Mouse (Mus musculus) left cerebral cortex, adult 11 months (tissue): ENCODE measurements at regions not wholly inside any gene's neighbourhood (a gene's known extent, or its start where the extent isn't known, plus 50 kb on each side); places are given as distances from the start of the nearest gene placed in this dataset.
A peak's percentile ranks its signal among the peaks of the same experiment; 100 is the strongest.

ENCODE experiments used
- DNase-seq: peaks from one replicate; pipeline ENCODE4 v3.0.0; 2022; ENCODE audit warnings: low spot score

DNA sequence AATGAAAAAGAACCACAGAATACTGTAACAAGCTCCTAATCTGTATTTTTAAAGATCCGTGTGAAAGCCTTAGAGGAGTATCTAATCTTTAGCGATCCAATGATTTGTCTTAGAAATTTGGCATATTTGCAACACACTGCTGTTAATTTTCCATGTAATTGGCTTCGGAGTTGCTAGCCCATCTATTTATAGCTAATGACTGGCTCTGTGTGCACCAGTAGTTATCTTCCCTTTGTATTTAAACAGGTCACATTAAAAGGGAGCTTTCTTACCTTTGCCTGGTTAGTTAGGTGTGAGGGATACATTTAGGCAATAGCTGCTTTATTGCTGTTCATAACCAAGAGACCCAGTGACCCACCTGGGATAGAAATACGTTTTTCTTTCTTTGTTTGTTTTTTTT is 256.3 kb upstream of the Mme start:
- DNase-seq: no peak

- no peak for DNase-seq
Measured at GRCm38 (mm10) chr3:62976906-62977305, 264.4 kb upstream of the Mme start.

DNA sequence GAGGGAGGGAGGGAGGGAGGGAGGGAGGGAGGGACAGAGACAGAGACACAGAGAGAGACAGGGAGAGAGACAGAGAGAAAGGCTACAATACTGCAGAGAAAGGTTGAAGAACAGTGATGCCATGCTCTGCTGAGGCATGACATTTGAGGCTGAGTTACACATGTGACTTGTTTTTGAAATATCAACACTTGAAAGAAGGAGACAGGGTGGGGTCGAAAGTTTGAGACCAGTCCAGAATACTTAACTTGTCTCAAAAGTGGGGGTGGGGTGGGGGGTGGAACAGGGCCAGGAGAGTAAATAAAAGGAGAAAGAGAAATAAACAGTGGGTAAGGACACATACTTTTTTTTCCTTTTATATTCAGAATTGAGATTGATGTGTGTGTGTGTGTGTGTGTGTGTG is 278.1 kb upstream of the Mme start:
- DNase-seq: no peak

- DNase-seq: no peak
Measured at GRCm38 (mm10) chr3:62962608-62963007, 278.7 kb upstream of the Mme start.

GRCm38 (mm10) chr3:62945356-62945755 is 296.0 kb upstream of the Mme start:
- no peak for DNase-seq

DNA sequence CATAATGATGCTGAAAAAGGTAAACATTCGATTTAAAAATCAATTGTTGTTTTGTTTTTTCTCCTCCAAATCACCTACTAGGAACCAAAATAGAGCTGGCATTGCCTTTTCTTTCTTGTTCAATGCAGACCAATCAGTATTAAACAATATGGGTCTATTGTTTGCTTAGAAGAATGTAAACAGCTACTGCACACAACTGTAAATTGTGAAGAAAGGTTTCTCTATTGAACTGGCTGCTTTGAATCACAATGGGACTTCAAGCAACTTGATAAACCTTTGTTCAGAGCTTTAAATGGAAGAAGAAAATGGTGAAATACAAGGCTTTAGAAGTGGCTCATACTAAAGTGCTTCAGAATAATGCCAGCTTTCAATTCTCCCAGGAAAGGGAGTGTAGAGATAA is 302.7 kb upstream of the Mme start:
- DNase-seq: no peak

GRCm38 (mm10) chr3:62924441-62924840 is 316.9 kb upstream of the Mme start:
- peak; percentile 9 for DNase-seq

DNA sequence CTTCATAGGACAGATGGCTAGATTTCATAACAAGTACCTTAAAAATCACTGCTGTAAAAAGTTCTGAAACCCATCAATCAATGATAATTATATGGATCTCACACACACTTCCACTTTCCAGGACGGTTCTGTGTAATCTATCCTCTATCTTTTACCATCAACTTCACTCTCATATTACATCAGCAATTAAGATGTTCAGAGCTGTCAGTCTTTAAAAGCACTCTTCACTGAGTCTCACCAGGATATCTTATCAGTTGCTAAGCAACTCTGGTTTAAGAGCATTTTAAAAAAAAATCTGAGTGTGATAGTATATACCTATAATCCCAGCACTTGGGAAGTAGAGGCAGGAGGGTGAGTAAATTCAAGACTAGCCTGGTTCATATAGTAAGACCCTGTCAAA is 312.0 kb upstream of the Gpr149 start:
- no peak for DNase-seq

GRCm38 (mm10) chr3:62885104-62885503 is 280.2 kb upstream of the Gpr149 start:
- DNase-seq: no peak

GRCm38 (mm10) chr3:62882310-62883073 is 277.6 kb upstream of the Gpr149 start:
- no peak for DNase-seq

DNA sequence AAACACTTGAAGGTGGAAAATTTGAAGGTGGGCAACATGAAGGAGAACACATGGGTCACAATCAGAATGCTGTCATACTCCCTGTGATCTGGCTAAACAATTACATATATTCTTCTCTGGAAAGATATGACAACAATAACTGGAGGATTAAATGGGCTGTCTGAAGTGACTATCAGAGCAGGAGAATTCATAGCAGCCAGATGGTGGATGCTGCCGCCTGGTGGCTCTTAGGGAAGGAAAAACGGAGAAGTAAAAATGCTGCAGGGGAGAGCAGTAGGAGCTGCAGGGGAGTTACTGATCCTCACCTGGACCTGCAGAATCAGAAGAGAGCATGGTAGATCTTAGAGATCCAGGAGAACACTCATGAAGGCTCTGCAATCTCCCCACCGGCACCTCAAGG is 255.8 kb upstream of the Gpr149 start:
- DNase-seq: peak; percentile 6

GRCm38 (mm10) chr3:62835695-62836476 is 230.9 kb upstream of the Gpr149 start:
- DNase-seq: no peak

GRCm38 (mm10) chr3:62823892-62824291 is 219.0 kb upstream of the Gpr149 start:
- no peak for DNase-seq

DNA sequence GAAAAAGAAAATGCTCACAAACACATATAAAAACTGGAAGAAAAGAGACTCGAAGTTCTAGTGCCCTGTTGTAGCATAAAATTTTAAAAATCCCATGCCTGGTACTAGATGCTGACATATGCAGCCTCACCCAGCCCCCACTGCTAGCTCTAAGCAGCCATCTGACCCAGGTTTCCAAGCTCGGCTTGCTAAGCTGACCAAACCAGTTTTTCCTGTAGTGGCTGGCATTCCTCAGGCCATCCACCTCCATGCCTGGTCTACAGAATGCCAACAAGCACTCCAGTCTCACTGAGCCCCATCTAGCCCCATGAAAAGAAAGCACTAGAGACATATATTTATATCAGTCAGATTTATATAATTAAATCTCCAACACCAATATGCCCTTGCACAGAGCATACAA is 196.1 kb upstream of the Gpr149 start:
- no peak for DNase-seq

- no peak for DNase-seq
Measured at GRCm38 (mm10) chr3:62786233-62786632, 181.3 kb upstream of the Gpr149 start.
